Mouse (Mus musculus) G1E (cell line): ENCODE measurements around the gene Zfp770. TPM values are rescaled to one million over a fixed set of nuclear protein-coding genes. Genes with fewer than 3 reads are reported as not detected.
A peak's percentile ranks its signal among the peaks of the same experiment; 100 is the strongest.

Source experiments
- ATAC-seq: 2 replicates; pipeline ENCODE4 v1.8.0; 2016; ENCODE audit warnings: mild to moderate bottlenecking; ENCODE audit not compliant: insufficient number of reproducible peaks, poor library complexity, low FRiP score, severe bottlenecking; ENCODE audit errors: extremely low read depth
- DNase-seq: peaks from one replicate; pipeline ENCODE4 v3.0.0; 2012; ENCODE audit warnings: low spot score
- H3K27me3 ChIP-seq: 2 replicates; pipeline ENCODE4 v1.6.1; 2012; ENCODE audit warnings: mild to moderate bottlenecking, low read length, inconsistent platforms; ENCODE audit not compliant: insufficient read depth
- H3K36me3 ChIP-seq: replicated peaks from 2 replicates; pipeline ENCODE3; 2012; ENCODE audit warnings: mild to moderate bottlenecking, inconsistent platforms
- H3K4me1 ChIP-seq: 2 replicates; pipeline ENCODE4 v1.6.1; 2012; ENCODE audit warnings: low read depth, low read length, inconsistent platforms, mixed read lengths; ENCODE audit not compliant: insufficient read depth
- H3K4me3 ChIP-seq: 2 replicates; pipeline ENCODE4 v1.5.1; 2012; ENCODE audit warnings: low read depth, mild to moderate bottlenecking, inconsistent platforms, low read length, moderate library complexity, mixed read lengths
- H3K9me3 ChIP-seq: replicated peaks from 2 replicates; pipeline ENCODE4 v1.6.1; 2012; ENCODE audit warnings: inconsistent platforms
- CTCF ChIP-seq: IDR thresholded peaks from 2 replicates; pipeline ENCODE4 v1.5.1; 2012; ENCODE audit warnings: low read depth, low read length, inconsistent platforms, mixed read lengths
- GATA1 ChIP-seq: IDR thresholded peaks from 2 replicates; pipeline ENCODE4 v1.6.1; 2012; ENCODE audit warnings: borderline replicate concordance, low read length, inconsistent platforms, mixed read lengths
- GATA2 ChIP-seq: IDR thresholded peaks from 2 replicates; pipeline ENCODE4 v1.6.1; 2012; ENCODE audit warnings: low read depth, low read length, inconsistent platforms, borderline replicate concordance
- POLR2AphosphoS5 ChIP-seq: IDR thresholded peaks from 2 replicates; pipeline ENCODE4 v1.6.1; 2012; ENCODE audit warnings: low read depth, low read length, inconsistent platforms; ENCODE audit not compliant: insufficient replicate concordance
- TAL1 ChIP-seq: conservative IDR thresholded peaks from 2 replicates; pipeline ENCODE4 v1.6.1; 2012; ENCODE audit warnings: low read depth, low read length, inconsistent platforms, mixed read lengths
- polyA plus RNA-seq: library from polyadenylated mRNA; stranded (reverse); fragments of >175 nt; gene quantifications from 2 replicates; pipeline ENCODE4 v1.2.3, GENCODE M21; 2012
- total RNA-seq, 2 experiments: library from RNA; stranded (forward) in 1 of 2; stranded (reverse) in 1 of 2; fragments of 200-1000 nt in 1 of 2; fragments of >200 nt in 1 of 2; fragmentation: Nextera tagmentation in 1 of 2; gene quantifications; 2 replicates each; pipeline ENCODE4 v1.2.3; 2014 to 2017

The Zfp770 gene
- total and polyA plus RNA-seq, 3 experiments, result 0.05 to 7.4 TPM; not detected in 1

GRCm38 (mm10) chr2:114174651-114175484, 26.4 kb downstream of the Zfp770 start:
- no peaks in the 10 kb centered on the region for H3K9me3 ChIP-seq
- peak; percentile 79 for DNase-seq
- H3K4me3 ChIP-seq, result peak overlapping the region; percentile 91
- H3K36me3 ChIP-seq, result peaks cover 23% of the 10 kb centered on the region
- no peaks in the 10 kb centered on the region for H3K27me3 ChIP-seq
- peaks cover 20% of the 10 kb centered on the region for H3K4me1 ChIP-seq
- ATAC-seq, result peak; percentile 93
- TF ChIP-seq POLR2AphosphoS5, result no peak
- TF ChIP-seq TAL1, result no peak
- TF ChIP-seq GATA1, result no peak
- no peak for TF ChIP-seq GATA2
- peak; percentile 41 for TF ChIP-seq CTCF

- Histone ChIP-seq H3K4me3 (no peak overlapping the region; the same call in 1 of the 2 replicates), H3K36me3 (peaks cover 33% of the 10 kb centered on the region), H3K4me1 (peaks cover 20% of the 10 kb centered on the region), H3K27me3 (no peaks in the 10 kb centered on the region), H3K9me3 (no peaks in the 10 kb centered on the region)
- DNase-seq (no peak), ATAC-seq (no peak)
- TF ChIP-seq GATA1, result no peak
- no peak for TF ChIP-seq CTCF
- no peak for TF ChIP-seq TAL1
- TF ChIP-seq POLR2AphosphoS5, result no peak
- no peak for TF ChIP-seq GATA2
Observed at GRCm38 (mm10) chr2:114173248-114173647, 28.0 kb downstream of the Zfp770 start.

GRCm38 (mm10) chr2:114167837-114168236, 33.4 kb downstream of the Zfp770 start:
- no peak overlapping the region for H3K4me3 ChIP-seq
- H3K36me3 ChIP-seq, result peaks cover 83% of the 10 kb centered on the region
- TF ChIP-seq TAL1 (no peak), CTCF (no peak), GATA2 (no peak), GATA1 (no peak), POLR2AphosphoS5 (no peak)
- DNase-seq (no peak), ATAC-seq (no peak)
- H3K27me3 ChIP-seq, result no peaks in the 10 kb centered on the region
- H3K4me1 ChIP-seq, result peaks cover 10% of the 10 kb centered on the region
- no peaks in the 10 kb centered on the region for H3K9me3 ChIP-seq

GRCm38 (mm10) chr2:114161978-114162377, 39.3 kb downstream of the Zfp770 start:
- DNase-seq (no peak), ATAC-seq (no peak)
- Histone ChIP-seq H3K4me1 (peaks cover 15% of the 10 kb centered on the region), H3K27me3 (no peaks in the 10 kb centered on the region), H3K36me3 (peaks cover 84% of the 10 kb centered on the region), H3K9me3 (no peaks in the 10 kb centered on the region), H3K4me3 (no peak overlapping the region)
- no peak for TF ChIP-seq GATA2

GRCm38 (mm10) chr2:114157345-114157744, 43.9 kb downstream of the Zfp770 start:
- Histone ChIP-seq H3K9me3 (no peaks in the 10 kb centered on the region), H3K4me3 (no peak overlapping the region), H3K27me3 (no peaks in the 10 kb centered on the region), H3K4me1 (peaks cover 25% of the 10 kb centered on the region), H3K36me3 (peaks cover 81% of the 10 kb centered on the region)
- DNase-seq, result peak; percentile 32
- TF ChIP-seq POLR2AphosphoS5 (no peak), GATA1 (no peak), CTCF (no peak), GATA2 (no peak), TAL1 (peak; percentile 38)
- peak; percentile 94 for ATAC-seq

- no peak overlapping the region for H3K4me3 ChIP-seq
- no peaks in the 10 kb centered on the region for H3K9me3 ChIP-seq
- no peaks in the 10 kb centered on the region for H3K27me3 ChIP-seq
- peak; percentile 63 for ATAC-seq
- no peak for TF ChIP-seq GATA2
- no peak for TF ChIP-seq GATA1
- TF ChIP-seq TAL1, result peak; percentile 57
- no peak for DNase-seq
- peaks cover 25% of the 10 kb centered on the region for H3K4me1 ChIP-seq
- peaks cover 81% of the 10 kb centered on the region for H3K36me3 ChIP-seq
Observed at GRCm38 (mm10) chr2:114156639-114157038, 44.6 kb downstream of the Zfp770 start.

GRCm38 (mm10) chr2:114153247-114153646, 48.0 kb downstream of the Zfp770 start:
- no peaks in the 10 kb centered on the region for H3K27me3 ChIP-seq
- peaks cover 83% of the 10 kb centered on the region for H3K36me3 ChIP-seq
- H3K9me3 ChIP-seq, result no peaks in the 10 kb centered on the region
- peaks cover 20% of the 10 kb centered on the region for H3K4me1 ChIP-seq
- H3K4me3 ChIP-seq, result no peak overlapping the region
- ATAC-seq, result no peak
- TF ChIP-seq POLR2AphosphoS5 (no peak), GATA1 (no peak), CTCF (no peak), TAL1 (no peak), GATA2 (no peak)
- DNase-seq, result no peak
